Mouse (Mus musculus): Measurements from ENCODE around the gene Uqcc2. TPM values are rescaled to one million over a fixed set of nuclear protein-coding genes. Genes with fewer than 3 reads are reported as not detected.

Gene Uqcc2
- polyA plus RNA-seq (2012; ENCODE audit: insufficient read depth, insufficient read length, missing spikeins), result 75.5 and 91.6 TPM in 2 replicates

GRCm38 (mm10) chr17:27133551-27134141 is at the start of gene Uqcc2:
TSS of gene Uqcc2 (minus strand) at chr17:27133916.
- Histone ChIP-seq H3K27ac (ENCODE audit: insufficient read depth, low read depth, low read length) (peak within 1 kb of the TSS; percentile 38), H3K4me1 (ENCODE audit: control insufficient read depth, insufficient read depth, low read length) (peaks cover 15% of the 10 kb centered on the region), H3K4me3 (ENCODE audit: insufficient read depth, low read length) (peak within 1 kb of the TSS; percentile 78)
- TF ChIP-seq CTCF (IDR thresholded peaks at IDR 0.05; ENCODE audit: low read depth, low read length) (0 out of 2 replicates have a peak, but pooled peaks have one; percentile 21), POLR2A (IDR thresholded peaks at IDR 0.05; ENCODE audit: borderline replicate concordance, low read depth, low read length) (0 out of 2 replicates have a peak, but pooled peaks have one; percentile 23)

GRCm38 (mm10) chr17:27182401-27182800 is 48.7 kb upstream of the Uqcc2 start:
- peaks cover 18% of the 10 kb centered on the region for H3K4me1 ChIP-seq (ENCODE audit: control insufficient read depth, insufficient read depth, low read length)
- TF ChIP-seq CTCF (IDR thresholded peaks at IDR 0.05; ENCODE audit: low read depth, low read length), result no peak
- no peak for TF ChIP-seq POLR2A (IDR thresholded peaks at IDR 0.05; ENCODE audit: borderline replicate concordance, low read depth, low read length)

GRCm38 (mm10) chr17:27181666-27182065 is 48.0 kb upstream of the Uqcc2 start:
- Histone ChIP-seq H3K27ac (ENCODE audit: insufficient read depth, low read depth, low read length) (no peak overlapping the region), H3K4me1 (ENCODE audit: control insufficient read depth, insufficient read depth, low read length) (peaks cover 18% of the 10 kb centered on the region), H3K4me3 (ENCODE audit: insufficient read depth, low read length) (no peak overlapping the region)
- TF ChIP-seq POLR2A (IDR thresholded peaks at IDR 0.05; ENCODE audit: borderline replicate concordance, low read depth, low read length) (no peak), CTCF (IDR thresholded peaks at IDR 0.05; ENCODE audit: low read depth, low read length) (peak; percentile 47; the same call in 1 of the 2 replicates)

More at GRCm38 (mm10) chr17:27182401-27182800, 48.7 kb upstream of the Uqcc2 start:
- no peak overlapping the region for H3K4me3 ChIP-seq (ENCODE audit: insufficient read depth, low read length)
- no peak overlapping the region for H3K27ac ChIP-seq (ENCODE audit: insufficient read depth, low read depth, low read length)

- peaks cover 22% of the 10 kb centered on the region for H3K4me1 ChIP-seq (ENCODE audit: control insufficient read depth, insufficient read depth, low read length)
- TF ChIP-seq POLR2A (IDR thresholded peaks at IDR 0.05; ENCODE audit: borderline replicate concordance, low read depth, low read length), result no peak
- no peak for TF ChIP-seq CTCF (IDR thresholded peaks at IDR 0.05; ENCODE audit: low read depth, low read length)
- no peak overlapping the region for H3K27ac ChIP-seq (ENCODE audit: insufficient read depth, low read depth, low read length)
- H3K4me3 ChIP-seq (ENCODE audit: insufficient read depth, low read length), result no peak overlapping the region
Measured at GRCm38 (mm10) chr17:27179681-27180280, 46.1 kb upstream of the Uqcc2 start.

GRCm38 (mm10) chr17:27178427-27179177 is 44.9 kb upstream of the Uqcc2 start:
- Histone ChIP-seq H3K27ac (ENCODE audit: insufficient read depth, low read depth, low read length) (no peak overlapping the region), H3K4me3 (ENCODE audit: insufficient read depth, low read length) (no peak overlapping the region), H3K4me1 (ENCODE audit: control insufficient read depth, insufficient read depth, low read length) (peaks cover 32% of the 10 kb centered on the region)
- TF ChIP-seq POLR2A (IDR thresholded peaks at IDR 0.05; ENCODE audit: borderline replicate concordance, low read depth, low read length) (no peak), CTCF (IDR thresholded peaks at IDR 0.05; ENCODE audit: low read depth, low read length) (no peak)

- no peak overlapping the region for H3K27ac ChIP-seq (ENCODE audit: insufficient read depth, low read depth, low read length)
- TF ChIP-seq POLR2A (IDR thresholded peaks at IDR 0.05; ENCODE audit: borderline replicate concordance, low read depth, low read length) (no peak), CTCF (IDR thresholded peaks at IDR 0.05; ENCODE audit: low read depth, low read length) (no peak)
- peaks cover 38% of the 10 kb centered on the region for H3K4me1 ChIP-seq (ENCODE audit: control insufficient read depth, insufficient read depth, low read length)
- H3K4me3 ChIP-seq (ENCODE audit: insufficient read depth, low read length), result no peak overlapping the region
Measured at GRCm38 (mm10) chr17:27178019-27178418, 44.3 kb upstream of the Uqcc2 start.

GRCm38 (mm10) chr17:27176754-27177153 is 43.0 kb upstream of the Uqcc2 start:
- Histone ChIP-seq H3K27ac (ENCODE audit: insufficient read depth, low read depth, low read length) (no peak overlapping the region), H3K4me1 (ENCODE audit: control insufficient read depth, insufficient read depth, low read length) (peaks cover 40% of the 10 kb centered on the region), H3K4me3 (ENCODE audit: insufficient read depth, low read length) (no peak overlapping the region)
- TF ChIP-seq POLR2A (IDR thresholded peaks at IDR 0.05; ENCODE audit: borderline replicate concordance, low read depth, low read length), result no peak
- TF ChIP-seq CTCF (IDR thresholded peaks at IDR 0.05; ENCODE audit: low read depth, low read length), result no peak

- Histone ChIP-seq H3K4me1 (ENCODE audit: control insufficient read depth, insufficient read depth, low read length) (peaks cover 40% of the 10 kb centered on the region), H3K27ac (ENCODE audit: insufficient read depth, low read depth, low read length) (no peak overlapping the region), H3K4me3 (ENCODE audit: insufficient read depth, low read length) (no peak overlapping the region)
- TF ChIP-seq POLR2A (IDR thresholded peaks at IDR 0.05; ENCODE audit: borderline replicate concordance, low read depth, low read length), result no peak
- no peak for TF ChIP-seq CTCF (IDR thresholded peaks at IDR 0.05; ENCODE audit: low read depth, low read length)
Measured at GRCm38 (mm10) chr17:27176287-27176686, 42.6 kb upstream of the Uqcc2 start.

GRCm38 (mm10) chr17:27175196-27175874 is 41.6 kb upstream of the Uqcc2 start:
- Histone ChIP-seq H3K4me3 (ENCODE audit: insufficient read depth, low read length) (no peak overlapping the region), H3K4me1 (ENCODE audit: control insufficient read depth, insufficient read depth, low read length) (peaks cover 47% of the 10 kb centered on the region), H3K27ac (ENCODE audit: insufficient read depth, low read depth, low read length) (no peak overlapping the region)
- TF ChIP-seq CTCF (IDR thresholded peaks at IDR 0.05; ENCODE audit: low read depth, low read length) (no peak), POLR2A (IDR thresholded peaks at IDR 0.05; ENCODE audit: borderline replicate concordance, low read depth, low read length) (no peak)
